Mouse (Mus musculus) liver, adult 2 months (tissue): ENCODE data around the gene Cdh13. TPM values are rescaled to one million over a fixed set of nuclear protein-coding genes. Genes with fewer than 3 reads are reported as not detected.

ENCODE experiments used
- DNase-seq: peaks from one replicate; pipeline ENCODE4 v3.0.0-alpha.2; 2011; ENCODE audit warnings: low read depth, low spot score; ENCODE audit errors: extremely low read depth
- H3K27ac ChIP-seq: fragments of 200-500 bp; replicated peaks from 2 replicates; pipeline ENCODE4 v1.5.1; 2012; ENCODE audit warnings: low read depth, mild to moderate bottlenecking, control low read depth, inconsistent platforms, low read length; ENCODE audit not compliant: insufficient read depth
- H3K27me3 ChIP-seq: fragments of 200-500 bp; 2 replicates; pipeline ENCODE4 v1.6.1; 2012; ENCODE audit warnings: mild to moderate bottlenecking, moderate library complexity, low read length, inconsistent platforms; ENCODE audit not compliant: control insufficient read depth, insufficient read depth
- H3K36me3 ChIP-seq: fragments of 200-500 bp; 2 replicates; pipeline ENCODE4 v1.6.1; 2012; ENCODE audit warnings: low read length, inconsistent platforms; ENCODE audit not compliant: control insufficient read depth, insufficient read depth
- H3K4me1 ChIP-seq: fragments of 200-500 bp; 2 replicates; pipeline ENCODE4 v1.6.1; 2011; ENCODE audit warnings: low read length; ENCODE audit not compliant: control insufficient read depth, insufficient read depth
- H3K4me3 ChIP-seq: fragments of 200-500 bp; 2 replicates; pipeline ENCODE4 v1.5.1; 2011; ENCODE audit warnings: low read depth, mild to moderate bottlenecking, control low read depth, low read length, moderate library complexity; ENCODE audit not compliant: insufficient read depth
- H3K79me2 ChIP-seq: fragments of 200-500 bp; 2 replicates; pipeline ENCODE4 v1.6.1; 2012; ENCODE audit warnings: inconsistent platforms, mild to moderate bottlenecking, low read length, moderate library complexity; ENCODE audit not compliant: control insufficient read depth, insufficient read depth
- H3K9ac ChIP-seq: fragments of 200-500 bp; 2 replicates; pipeline ENCODE4 v1.6.1; 2012; ENCODE audit warnings: low read depth, mild to moderate bottlenecking, control low read depth, inconsistent platforms, low read length
- CTCF ChIP-seq: fragments of 200-500 bp; IDR thresholded peaks from 2 replicates; pipeline ENCODE4 v1.5.1; 2011; ENCODE audit warnings: low read depth, low read length, control low read depth
- POLR2A ChIP-seq: fragments of 200-500 bp; IDR thresholded peaks from 2 replicates; pipeline ENCODE4 v1.6.1; 2011; ENCODE audit warnings: low read length, control low read depth; ENCODE audit not compliant: insufficient read depth; ENCODE audit errors: extremely low read depth
- WGBS: fragments of 180-500 bp; shearing (Covaris S2); methylation state at CpG from one replicate; pipeline ENCODE4 v1.1.7; 2018; 5-methylcytosine and 5-hydroxymethylcytosine counted together
- polyA plus RNA-seq: library from polyadenylated mRNA; depleted of rRNA; stranded (reverse); fragments of >200 nt; gene quantifications from 2 replicates; pipeline ENCODE4 v1.2.3, GENCODE M21; 2012
- total RNA-seq: library from RNA; depleted of rRNA; stranded (reverse); fragments of >200 nt; gene quantifications from 2 replicates; pipeline ENCODE4 v1.2.3, GENCODE M21; 2014

Cdh13 gene
- total and polyA plus RNA-seq, 2 experiments = 1.5 to 2.1 TPM

DNA sequence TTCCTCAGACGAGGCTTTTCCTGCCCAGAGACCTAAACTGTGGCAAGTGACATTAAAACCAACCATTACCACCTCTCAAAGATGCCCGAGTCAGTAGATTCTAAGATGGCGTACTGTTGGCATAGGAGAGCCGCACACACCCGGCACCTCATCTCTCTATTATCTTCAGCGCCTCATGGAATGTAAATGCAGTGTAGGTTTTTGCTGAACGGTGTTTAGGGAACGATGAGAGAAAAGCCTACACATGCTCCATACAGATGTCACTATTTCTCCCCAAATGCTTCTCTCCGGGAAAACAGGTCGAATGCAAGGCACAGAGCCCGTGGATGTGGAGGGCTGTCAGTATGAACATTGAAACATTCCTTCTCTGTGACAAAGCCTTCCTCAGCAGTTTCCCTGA is 737.9 kb downstream of the Cdh13 start:
- no peak overlapping the region for H3K9ac ChIP-seq
- no peaks in the 10 kb centered on the region for H3K36me3 ChIP-seq
- no peaks in the 10 kb centered on the region for H3K27me3 ChIP-seq
- no peak overlapping the region for H3K27ac ChIP-seq
- no peak for DNase-seq
- H3K4me1 ChIP-seq = no peaks in the 10 kb centered on the region
- TF ChIP-seq POLR2A = no peak
- TF ChIP-seq CTCF = no peak
- WGBS = 81% methylated on average over 11 of the region's 11 CpGs
- H3K79me2 ChIP-seq = no peaks in the 10 kb centered on the region
- no peak overlapping the region for H3K4me3 ChIP-seq

GRCm38 (mm10) chr8:119022301-119022870 is 738.9 kb downstream of the Cdh13 start:
- Histone ChIP-seq H3K27me3 (no peaks in the 10 kb centered on the region), H3K4me3 (no peak overlapping the region), H3K36me3 (no peaks in the 10 kb centered on the region), H3K9ac (no peak overlapping the region), H3K79me2 (no peaks in the 10 kb centered on the region), H3K4me1 (no peaks in the 10 kb centered on the region), H3K27ac (no peak overlapping the region)
- no peak for DNase-seq
- 60% methylated on average over 9 of the region's 9 CpGs for WGBS
- no peak for TF ChIP-seq CTCF

- no peaks in the 10 kb centered on the region for H3K79me2 ChIP-seq
- TF ChIP-seq CTCF = no peak
- TF ChIP-seq POLR2A = no peak
- 78% methylated on average over 11 of the region's 11 CpGs for WGBS
- no peak for DNase-seq
- no peak overlapping the region for H3K4me3 ChIP-seq
- no peak overlapping the region for H3K9ac ChIP-seq
- no peak overlapping the region for H3K27ac ChIP-seq
- H3K4me1 ChIP-seq = no peaks in the 10 kb centered on the region
- no peaks in the 10 kb centered on the region for H3K27me3 ChIP-seq
- H3K36me3 ChIP-seq = no peaks in the 10 kb centered on the region
These were observed 749.9 kb downstream of the Cdh13 start for GRCm38 (mm10) chr8:119033398-119033797.

DNA sequence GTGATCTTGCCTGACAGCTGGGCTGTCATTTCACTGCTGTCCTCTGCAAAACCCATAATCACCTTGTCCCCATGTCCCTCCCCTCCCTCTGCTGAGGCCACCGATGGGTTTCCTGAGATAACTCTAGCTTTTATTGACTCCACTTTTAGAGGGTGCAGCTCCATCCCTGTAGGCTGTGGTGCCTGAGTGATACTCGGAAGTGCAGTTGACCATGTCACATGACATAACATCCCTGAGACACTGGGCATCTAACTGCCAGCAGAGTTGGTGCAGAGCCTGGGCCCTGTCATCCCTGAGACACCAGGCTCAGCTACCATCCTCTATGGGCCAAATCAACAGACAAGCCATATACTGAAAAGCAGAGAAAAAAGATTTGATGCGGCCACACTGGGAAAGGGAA is 750.5 kb downstream of the Cdh13 start:
- no peaks in the 10 kb centered on the region for H3K4me1 ChIP-seq
- no peak overlapping the region for H3K4me3 ChIP-seq
- H3K36me3 ChIP-seq = no peaks in the 10 kb centered on the region
- WGBS = 90% methylated on average over 3 of the region's 3 CpGs
- no peak overlapping the region for H3K9ac ChIP-seq
- no peak for TF ChIP-seq POLR2A
- TF ChIP-seq CTCF = no peak
- no peak for DNase-seq
- H3K27ac ChIP-seq = no peak overlapping the region
- H3K27me3 ChIP-seq = no peaks in the 10 kb centered on the region
- no peaks in the 10 kb centered on the region for H3K79me2 ChIP-seq

GRCm38 (mm10) chr8:119035126-119035525 is 751.6 kb downstream of the Cdh13 start:
- no peak overlapping the region for H3K4me3 ChIP-seq
- 86% methylated on average over 7 of the region's 7 CpGs for WGBS
- no peak for DNase-seq
- H3K4me1 ChIP-seq = no peaks in the 10 kb centered on the region
- H3K36me3 ChIP-seq = no peaks in the 10 kb centered on the region
- H3K27me3 ChIP-seq = no peaks in the 10 kb centered on the region
- no peak for TF ChIP-seq POLR2A
- TF ChIP-seq CTCF = no peak
- H3K9ac ChIP-seq = no peak overlapping the region
- no peaks in the 10 kb centered on the region for H3K79me2 ChIP-seq
- H3K27ac ChIP-seq = no peak overlapping the region

GRCm38 (mm10) chr8:119037571-119037970 is 754.0 kb downstream of the Cdh13 start:
- H3K36me3 ChIP-seq = no peaks in the 10 kb centered on the region
- H3K4me1 ChIP-seq = no peaks in the 10 kb centered on the region
- H3K4me3 ChIP-seq = no peak overlapping the region
- no peak overlapping the region for H3K9ac ChIP-seq
- H3K79me2 ChIP-seq = no peaks in the 10 kb centered on the region
- TF ChIP-seq CTCF = no peak
- no peak for TF ChIP-seq POLR2A
- 91% methylated on average over 11 of the region's 11 CpGs for WGBS
- no peak for DNase-seq
- no peaks in the 10 kb centered on the region for H3K27me3 ChIP-seq
- no peak overlapping the region for H3K27ac ChIP-seq
